Mouse (Mus musculus) ovary, adult 10 weeks (tissue): ENCODE data around the gene Gm15557. TPM values are rescaled to one million over a fixed set of nuclear protein-coding genes. Genes with fewer than 3 reads are reported as not detected.

Experiments used
- polyA plus RNA-seq: library from polyadenylated mRNA; stranded (reverse); fragments of 350-450 nt; fragmentation: Illumina TruSeq; extraction: RNeasy Lipid Tissue Mini Kit (QIAGEN cat#74804); gene quantifications from one replicate; pipeline ENCODE4 v1.2.3, GENCODE M21; 2014

The Gm15557 gene
- polyA plus RNA-seq: not detected

DNA sequence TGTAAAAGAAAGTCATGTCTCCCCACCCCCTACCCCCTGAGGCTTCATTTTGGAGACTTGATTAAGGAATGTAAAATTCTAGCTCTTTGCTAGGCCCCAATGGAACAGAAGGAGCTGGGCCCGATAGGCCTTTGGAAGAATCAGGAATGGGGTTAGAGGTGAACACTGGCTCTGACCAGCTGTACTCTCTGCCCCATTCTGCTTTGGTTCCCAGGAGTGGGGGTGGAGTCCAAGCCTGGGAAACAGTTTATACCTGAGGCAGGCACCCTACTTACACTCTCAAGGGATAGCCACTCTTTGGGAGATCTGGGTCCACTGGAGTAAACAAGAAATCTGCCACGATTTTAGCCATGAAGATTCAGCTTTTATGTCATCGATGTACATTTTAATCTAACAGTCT lies at the start of gene Gm15557:
TSS of gene Gm15557 (plus strand) at position 48 of the 400 bp plus-strand sequence.

DNA sequence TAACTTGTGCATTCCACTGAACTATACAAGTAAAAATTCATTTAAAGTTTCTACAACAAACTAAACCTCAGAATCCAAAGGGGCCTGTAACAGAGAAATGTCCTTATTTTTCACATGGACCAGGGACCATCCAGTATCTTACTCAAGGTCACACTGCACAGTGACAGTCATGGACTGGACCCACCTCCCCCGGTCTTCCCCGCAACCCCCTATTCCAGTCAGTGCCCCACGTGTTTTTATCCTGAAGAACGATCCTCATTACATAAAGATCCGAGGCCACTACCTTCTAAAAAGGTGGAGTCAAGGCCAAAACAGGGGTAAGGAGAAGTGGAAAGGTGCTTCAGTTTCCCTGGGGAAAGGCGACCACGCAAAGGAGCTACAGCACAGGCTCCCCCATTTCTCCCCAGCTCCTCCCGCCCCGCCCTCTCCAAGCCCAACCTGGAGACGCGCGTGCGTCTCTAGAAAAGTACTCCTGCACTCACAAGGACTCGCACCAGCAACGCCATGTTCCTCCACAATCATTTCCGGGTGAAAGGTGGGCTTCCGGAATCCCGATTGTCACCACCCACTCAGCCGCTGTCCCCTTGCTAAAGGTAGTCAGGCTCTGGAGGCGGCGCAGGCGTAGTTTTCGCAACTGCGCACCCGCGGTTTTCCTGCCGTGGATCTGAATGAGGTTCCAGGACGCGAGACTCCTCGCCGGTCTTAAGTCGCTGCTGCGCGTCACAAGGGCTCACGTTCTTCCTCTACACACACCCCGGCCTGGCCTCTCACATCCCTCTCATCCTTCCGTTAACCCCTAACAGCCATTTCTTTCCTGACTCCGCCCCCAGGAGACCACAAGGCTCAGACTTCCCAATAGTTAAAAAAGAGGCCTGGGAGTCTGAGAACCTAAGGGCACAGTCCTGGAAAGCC lies 10.7 kb upstream of the Gm15557 start, which contains the start of gene Uqcc1:
TSS of gene Uqcc1 (minus strand) at position 780 of the 912 bp plus-strand sequence.

DNA sequence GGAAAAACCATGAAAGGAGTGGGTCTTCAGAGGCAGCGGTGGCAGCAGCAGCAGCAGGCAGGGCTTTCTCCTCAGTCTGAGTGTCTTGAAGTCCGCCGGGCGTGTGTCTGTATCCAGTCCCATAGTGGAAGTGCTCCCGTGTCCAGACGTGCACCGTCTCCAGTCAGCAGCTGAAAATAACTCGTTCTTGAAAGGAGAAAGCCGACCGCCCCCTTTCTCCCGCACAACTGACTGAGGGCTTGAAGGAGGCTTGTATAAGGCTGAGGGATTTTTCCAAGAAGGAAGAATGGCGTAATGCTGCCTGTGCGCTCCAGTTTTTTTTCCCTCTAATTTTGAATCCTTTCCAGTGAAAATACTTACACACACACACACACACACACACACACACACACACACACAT lies 4.6 kb downstream of the Gm15557 start, which contains the start of gene Gdf5:
TSS of gene Gdf5 (minus strand) at position 244 of the 400 bp plus-strand sequence.

DNA sequence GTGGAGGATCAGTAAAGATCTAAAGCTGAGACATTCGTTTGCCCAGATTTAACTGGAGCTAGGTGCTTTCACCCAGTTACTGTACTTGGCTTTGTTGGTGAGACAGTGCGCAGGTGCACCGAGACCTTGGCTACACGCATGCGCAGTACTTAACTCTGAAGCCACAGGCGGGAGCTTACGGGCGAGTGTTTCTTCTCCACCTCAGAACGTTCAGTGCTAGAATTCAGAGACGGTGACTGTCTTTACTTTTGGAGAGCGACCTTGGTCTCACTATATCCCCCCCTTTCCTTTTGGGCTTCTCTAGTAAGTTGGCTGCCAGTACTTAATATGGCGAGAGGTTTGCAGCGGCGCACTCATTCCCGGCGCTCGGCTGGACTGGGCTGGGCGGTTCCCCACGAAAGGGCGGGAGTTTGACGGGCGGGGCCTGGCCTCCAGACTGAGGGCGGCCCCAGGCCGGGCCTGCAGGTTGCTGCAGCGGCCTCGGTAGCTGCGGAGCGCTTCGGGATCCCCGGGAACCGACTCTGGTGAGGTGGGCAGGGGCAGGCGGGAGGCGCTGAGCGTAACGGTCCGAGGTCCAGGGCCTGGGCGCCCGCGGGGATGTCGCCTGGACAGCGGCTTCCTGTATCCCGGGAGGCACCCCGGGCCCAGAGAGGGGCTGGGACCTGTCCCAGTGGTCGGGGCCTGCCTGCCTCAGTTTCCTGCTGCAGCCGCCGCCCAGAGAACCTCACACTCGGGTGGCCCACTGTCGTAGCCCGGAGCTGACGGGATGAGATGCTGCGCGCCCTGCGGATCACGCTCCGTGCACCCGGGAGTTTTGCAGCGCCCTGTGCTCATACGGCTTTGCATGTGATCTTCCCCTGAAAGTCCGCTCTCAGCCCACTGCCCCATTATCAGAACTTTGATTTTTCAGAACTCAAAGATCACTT lies 15.9 kb downstream of the Gm15557 start, which contains the start of gene Cep250:
TSS of gene Cep250 (plus strand) at position 325 of the 926 bp plus-strand sequence.

Other genes with a start within 250 kb of the Gm15557 start
- 133 TPM for gene Trpc4ap, start 248.3 kb upstream of the Gm15557 start, polyA plus RNA-seq
- gene Edem2, start 211.3 kb upstream of the Gm15557 start, polyA plus RNA-seq: 8.2 TPM
- not detected for gene Gm17581, start 204.9 kb upstream of the Gm15557 start, polyA plus RNA-seq
- 5.0 TPM for gene Procr, start 189.6 kb upstream of the Gm15557 start, polyA plus RNA-seq
- not detected for gene Mmp24, start 165.4 kb upstream of the Gm15557 start, polyA plus RNA-seq
- gene BC029722, start 121.3 kb upstream of the Gm15557 start, polyA plus RNA-seq: 19.0 TPM
- 9.6 TPM for gene Eif6, start 113.8 kb upstream of the Gm15557 start, polyA plus RNA-seq
- gene Fam83c, start 105.9 kb upstream of the Gm15557 start, polyA plus RNA-seq: not detected
- gene Uqcc1, start 10.4 kb upstream of the Gm15557 start, polyA plus RNA-seq: 36.9 TPM
- not detected for gene Gdf5, start 4.6 kb downstream of the Gm15557 start, polyA plus RNA-seq
- 2.1 TPM for gene Cep250, start 15.7 kb downstream of the Gm15557 start, polyA plus RNA-seq
- gene 6430550D23Rik, start 67.2 kb downstream of the Gm15557 start, polyA plus RNA-seq: 0.48 TPM
- gene Ergic3, start 67.3 kb downstream of the Gm15557 start, polyA plus RNA-seq: 18.9 TPM
- not detected for gene Fer1l4, start 112.2 kb downstream of the Gm15557 start, polyA plus RNA-seq
- gene Spag4, start 124.4 kb downstream of the Gm15557 start, polyA plus RNA-seq: 0.14 TPM
- 40.4 TPM for gene Cpne1, start 171.2 kb downstream of the Gm15557 start, polyA plus RNA-seq
- gene Rbm12, start 171.2 kb downstream of the Gm15557 start, polyA plus RNA-seq: 40.5 TPM
- gene Gm28036, start 186.4 kb downstream of the Gm15557 start, polyA plus RNA-seq: 27.3 TPM
- 2.8 TPM for gene Romo1, start 203.3 kb downstream of the Gm15557 start, polyA plus RNA-seq
- gene Nfs1, start 203.5 kb downstream of the Gm15557 start, polyA plus RNA-seq: 56.0 TPM
- gene Rbm39, start 239.5 kb downstream of the Gm15557 start, polyA plus RNA-seq: 664 TPM